Mouse (Mus musculus) heart, adult 2 months (tissue): ENCODE data around the gene Gatad1.

Experiments
- CTCF ChIP-seq: fragments of 200-600 bp; IDR thresholded peaks from 2 replicates; pipeline ENCODE4 v1.8.1; 2022; ENCODE audit warnings: antibody characterized with exemption, mild to moderate bottlenecking, moderate library complexity
- EP300 ChIP-seq: fragments of 200-500 bp; IDR thresholded peaks from 2 replicates; pipeline ENCODE4 v1.6.1; 2011; ENCODE audit warnings: low read depth, low read length, control low read depth; ENCODE audit not compliant: insufficient read depth
- POLR2A ChIP-seq: fragments of 200-500 bp; IDR thresholded peaks from 2 replicates; pipeline ENCODE4 v1.6.1; 2011; ENCODE audit warnings: mild to moderate bottlenecking, low read depth, low read length, control low read depth; ENCODE audit not compliant: insufficient read depth

DNA sequence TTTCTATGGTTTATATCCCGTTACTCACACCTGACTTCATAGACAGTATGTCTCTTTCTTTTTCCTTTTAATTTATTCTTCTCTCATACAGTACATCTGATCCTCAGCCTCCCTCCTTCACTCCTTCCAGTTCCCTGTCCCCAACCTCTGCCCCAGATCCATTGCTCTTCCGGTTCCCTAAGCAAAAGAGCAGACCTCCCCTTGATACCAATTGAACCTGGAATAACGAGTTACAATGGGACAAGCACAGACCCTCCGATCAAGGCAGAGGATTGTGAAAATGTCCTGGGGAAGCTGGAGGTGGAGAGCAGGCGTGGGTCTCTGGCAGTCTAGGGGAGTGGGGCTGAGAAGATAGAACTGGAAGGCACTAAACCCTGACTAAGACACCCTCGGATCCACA is 6.1 kb downstream of the Gatad1 start, which contains the start of gene Tmbim7:
- TF ChIP-seq CTCF (no peak), POLR2A (no peak), EP300 (no peak)
